Mouse (Mus musculus) limb, embryonic 14.5 days (tissue): Measurements from ENCODE around the gene Ephb2. TPM values are rescaled to one million over a fixed set of nuclear protein-coding genes. Genes with fewer than 3 reads are reported as not detected.
A peak's percentile ranks its signal among the peaks of the same experiment; 100 is the strongest.

ENCODE experiments used
- ATAC-seq: fragments of 200-750 bp; cut with Nextera tagmentation; 2 replicates; pipeline ENCODE4 v1.8.0; 2017; ENCODE audit warnings: low read depth, moderate number of reproducible peaks, moderate TSS enrichment; ENCODE audit not compliant: low FRiP score
- DNase-seq: peaks from one replicate; pipeline ENCODE4 v3.0.0-alpha.2; 2015; ENCODE audit warnings: low spot score
- H3K27ac ChIP-seq: fragments of 300-500 bp; sonication (generic); replicated peaks from 2 replicates; pipeline ENCODE4 v1.5.1; 2014; ENCODE audit warnings: low read depth, mild to moderate bottlenecking, low read length, moderate library complexity, mixed read lengths
- H3K27me3 ChIP-seq: fragments of 300-500 bp; sonication (generic); 2 replicates; pipeline ENCODE4 v1.6.1; 2014; ENCODE audit warnings: low read length, mixed read lengths; ENCODE audit not compliant: control insufficient read depth, insufficient read depth
- H3K36me3 ChIP-seq: fragments of 300-500 bp; sonication (generic); 2 replicates; pipeline ENCODE4 v1.6.1; 2014; ENCODE audit warnings: mild to moderate bottlenecking, low read length, moderate library complexity, mixed read lengths; ENCODE audit not compliant: control insufficient read depth, insufficient read depth
- H3K4me1 ChIP-seq: fragments of 300-500 bp; sonication (generic); 2 replicates; pipeline ENCODE4 v1.6.1; 2014; ENCODE audit warnings: antibody characterized with exemption, low read length, mixed read lengths; ENCODE audit not compliant: control insufficient read depth, insufficient read depth
- H3K4me2 ChIP-seq: fragments of 300-500 bp; sonication (generic); replicated peaks from 2 replicates; pipeline ENCODE4 v1.6.1; 2014; ENCODE audit warnings: low read depth, mild to moderate bottlenecking, low read length, moderate library complexity; ENCODE audit not compliant: severe bottlenecking
- H3K4me3 ChIP-seq: fragments of 300-500 bp; sonication (generic); replicated peaks from 2 replicates; pipeline ENCODE4 v1.5.1; 2014; ENCODE audit warnings: low read length
- H3K9ac ChIP-seq: fragments of 300-500 bp; sonication (generic); 2 replicates; pipeline ENCODE4 v1.6.1; 2014; ENCODE audit warnings: mild to moderate bottlenecking, low read depth, low read length, moderate library complexity; ENCODE audit not compliant: severe bottlenecking
- H3K9me3 ChIP-seq: fragments of 300-500 bp; sonication (generic); 2 replicates; pipeline ENCODE4 v1.6.1; 2016; ENCODE audit warnings: low read length; ENCODE audit not compliant: control insufficient read depth
- POLR2A ChIP-seq: fragments of 200-500 bp; IDR thresholded peaks from 2 replicates; pipeline ENCODE4 v1.8.0; 2012; ENCODE audit warnings: inconsistent platforms, mild to moderate bottlenecking, moderate library complexity, borderline replicate concordance; ENCODE audit not compliant: insufficient read depth, insufficient read length; ENCODE audit errors: extremely low read depth
- WGBS: fragments of 180-500 bp; shearing (Covaris S2); extraction: QIAGEN DNeasy Blood & Tissue Kit; methylation state at CpG from one replicate; pipeline ENCODE4 v1.1.7; 2014; 5-methylcytosine and 5-hydroxymethylcytosine counted together
- polyA plus RNA-seq, 2 experiments: library from polyadenylated mRNA; depleted of rRNA in 1 of 2; stranded (reverse) in 1 of 2; unstranded in 1 of 2; fragments of >200 nt; fragmentation: Nextera tagmentation in 1 of 2; extraction: Ambion mirVana in 1 of 2; gene quantifications; 2 replicates each; pipeline versions ENCODE4 v1.2.1 to v1.2.3; 2012 to 2014

Gene Ephb2
- polyA plus RNA-seq, 2 experiments: 17.9 to 45.2 TPM

DNA sequence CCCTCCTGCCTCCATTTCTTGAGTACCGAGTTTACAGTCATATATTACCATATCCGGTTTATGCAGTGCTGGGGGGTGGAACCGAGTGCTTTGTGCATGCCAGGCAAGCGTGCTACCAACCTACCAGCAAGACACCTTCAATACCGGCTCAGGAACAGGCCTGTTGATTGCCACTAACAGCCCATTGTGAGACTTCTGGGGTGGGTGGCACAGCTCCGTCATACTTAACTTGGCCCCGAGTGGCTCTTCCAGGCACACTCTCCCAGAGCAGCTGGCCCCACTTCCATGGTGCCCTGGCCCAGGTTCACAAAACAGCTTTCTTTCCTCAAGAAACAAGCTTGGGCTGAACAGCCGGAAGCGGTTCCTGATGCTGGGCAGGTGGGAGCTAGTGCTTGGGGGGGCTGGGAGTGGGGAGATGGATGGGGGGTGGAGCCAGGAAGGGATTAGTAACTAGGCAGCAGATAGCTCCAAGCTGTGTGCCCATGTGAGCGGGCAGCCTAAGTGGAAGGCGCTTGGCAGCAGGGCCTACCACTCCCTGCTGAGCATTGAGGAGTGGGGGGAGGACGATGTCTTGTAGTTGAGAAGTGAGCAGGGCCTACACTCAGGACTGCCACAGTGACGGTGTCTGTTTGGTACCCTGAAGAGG lies 183.8 kb downstream of the Ephb2 start:
- Histone ChIP-seq H3K9ac (no peak overlapping the region), H3K4me2 (no peak overlapping the region), H3K36me3 (peaks cover 37% of the 10 kb centered on the region), H3K9me3 (no peaks in the 10 kb centered on the region), H3K27me3 (no peaks in the 10 kb centered on the region), H3K4me3 (no peak overlapping the region), H3K4me1 (peaks cover 16% of the 10 kb centered on the region), H3K27ac (no peak overlapping the region)
- ATAC-seq: no peak
- TF ChIP-seq POLR2A: no peak
- 78% methylated on average over 13 of the region's 13 CpGs for WGBS
- no peak for DNase-seq

GRCm38 (mm10) chr4:136651357-136651811 lies 184.4 kb downstream of the Ephb2 start:
- Histone ChIP-seq H3K9me3 (no peaks in the 10 kb centered on the region), H3K36me3 (peaks cover 31% of the 10 kb centered on the region), H3K9ac (no peak overlapping the region), H3K27me3 (no peaks in the 10 kb centered on the region), H3K4me3 (no peak overlapping the region), H3K4me2 (no peak overlapping the region), H3K27ac (no peak overlapping the region), H3K4me1 (peaks cover 16% of the 10 kb centered on the region)
- ATAC-seq: no peak
- 66% methylated on average over 3 of the region's 3 CpGs for WGBS
- TF ChIP-seq POLR2A: no peak
- peak; percentile 58 for DNase-seq

DNA sequence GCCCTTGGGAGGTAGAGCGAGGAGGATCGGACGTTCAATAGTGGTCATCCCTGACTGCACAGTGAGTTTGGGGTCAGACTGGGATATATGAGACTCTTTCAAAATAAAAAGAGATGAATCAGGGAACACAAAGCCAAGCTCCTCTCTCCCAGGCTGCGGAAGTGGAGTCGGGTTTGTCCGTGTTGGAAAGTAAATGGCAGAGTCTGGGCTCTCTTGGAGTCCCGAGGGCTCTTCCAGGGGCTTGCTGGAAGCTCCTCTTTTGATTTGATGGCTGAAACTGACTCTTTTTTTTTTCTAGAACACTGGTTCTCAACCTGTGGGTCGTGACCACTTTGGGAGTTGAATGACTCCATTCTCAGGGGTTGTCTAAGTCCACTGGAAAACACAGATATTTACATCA lies 185.5 kb downstream of the Ephb2 start:
- Histone ChIP-seq H3K9ac (no peak overlapping the region), H3K27me3 (no peaks in the 10 kb centered on the region), H3K27ac (no peak overlapping the region), H3K9me3 (no peaks in the 10 kb centered on the region), H3K36me3 (peaks cover 20% of the 10 kb centered on the region), H3K4me1 (peaks cover 16% of the 10 kb centered on the region), H3K4me3 (no peak overlapping the region), H3K4me2 (no peak overlapping the region)
- no peak for DNase-seq
- no peak for TF ChIP-seq POLR2A
- no peak for ATAC-seq
- WGBS: 85% methylated on average over 8 of the region's 8 CpGs

- ATAC-seq (peak; percentile 60), DNase-seq (no peak)
- H3K36me3 ChIP-seq: peaks cover 15% of the 10 kb centered on the region
- H3K4me1 ChIP-seq: peaks cover 16% of the 10 kb centered on the region
- 35% methylated on average over 13 of the region's 13 CpGs for WGBS
- no peak overlapping the region for H3K9ac ChIP-seq
- no peak for TF ChIP-seq POLR2A
- H3K4me3 ChIP-seq: no peak overlapping the region
- no peaks in the 10 kb centered on the region for H3K9me3 ChIP-seq
- no peaks in the 10 kb centered on the region for H3K27me3 ChIP-seq
- peak overlapping the region; percentile 30 for H3K4me2 ChIP-seq
- no peak overlapping the region for H3K27ac ChIP-seq
Measured at GRCm38 (mm10) chr4:136649480-136650196, 186.2 kb downstream of the Ephb2 start.

GRCm38 (mm10) chr4:136648922-136649479 lies 186.8 kb downstream of the Ephb2 start:
- DNase-seq: peak; percentile 29
- peak overlapping the region; percentile 30 for H3K4me2 ChIP-seq
- ATAC-seq: peak; percentile 50
- H3K4me1 ChIP-seq: peaks cover 16% of the 10 kb centered on the region
- H3K9me3 ChIP-seq: no peaks in the 10 kb centered on the region
- no peak overlapping the region for H3K9ac ChIP-seq
- no peaks in the 10 kb centered on the region for H3K27me3 ChIP-seq
- 19% methylated on average over 11 of the region's 11 CpGs for WGBS
- peaks cover 8% of the 10 kb centered on the region; the same call in 1 of the 2 replicates for H3K36me3 ChIP-seq
- H3K27ac ChIP-seq: 0 out of 2 replicates have a peak overlapping the region, but pooled peaks have one; percentile 13
- TF ChIP-seq POLR2A: no peak
- H3K4me3 ChIP-seq: no peak overlapping the region
